Mouse (Mus musculus) liver, adult 2 months (tissue): Measurements from ENCODE around the gene Inafm2.

Source experiments
- CTCF ChIP-seq: fragments of 200-500 bp; IDR thresholded peaks from 2 replicates; pipeline ENCODE4 v1.5.1; 2011; ENCODE audit warnings: low read depth, low read length, control low read depth
- POLR2A ChIP-seq: fragments of 200-500 bp; IDR thresholded peaks from 2 replicates; pipeline ENCODE4 v1.6.1; 2011; ENCODE audit warnings: low read length, control low read depth; ENCODE audit not compliant: insufficient read depth; ENCODE audit errors: extremely low read depth

DNA sequence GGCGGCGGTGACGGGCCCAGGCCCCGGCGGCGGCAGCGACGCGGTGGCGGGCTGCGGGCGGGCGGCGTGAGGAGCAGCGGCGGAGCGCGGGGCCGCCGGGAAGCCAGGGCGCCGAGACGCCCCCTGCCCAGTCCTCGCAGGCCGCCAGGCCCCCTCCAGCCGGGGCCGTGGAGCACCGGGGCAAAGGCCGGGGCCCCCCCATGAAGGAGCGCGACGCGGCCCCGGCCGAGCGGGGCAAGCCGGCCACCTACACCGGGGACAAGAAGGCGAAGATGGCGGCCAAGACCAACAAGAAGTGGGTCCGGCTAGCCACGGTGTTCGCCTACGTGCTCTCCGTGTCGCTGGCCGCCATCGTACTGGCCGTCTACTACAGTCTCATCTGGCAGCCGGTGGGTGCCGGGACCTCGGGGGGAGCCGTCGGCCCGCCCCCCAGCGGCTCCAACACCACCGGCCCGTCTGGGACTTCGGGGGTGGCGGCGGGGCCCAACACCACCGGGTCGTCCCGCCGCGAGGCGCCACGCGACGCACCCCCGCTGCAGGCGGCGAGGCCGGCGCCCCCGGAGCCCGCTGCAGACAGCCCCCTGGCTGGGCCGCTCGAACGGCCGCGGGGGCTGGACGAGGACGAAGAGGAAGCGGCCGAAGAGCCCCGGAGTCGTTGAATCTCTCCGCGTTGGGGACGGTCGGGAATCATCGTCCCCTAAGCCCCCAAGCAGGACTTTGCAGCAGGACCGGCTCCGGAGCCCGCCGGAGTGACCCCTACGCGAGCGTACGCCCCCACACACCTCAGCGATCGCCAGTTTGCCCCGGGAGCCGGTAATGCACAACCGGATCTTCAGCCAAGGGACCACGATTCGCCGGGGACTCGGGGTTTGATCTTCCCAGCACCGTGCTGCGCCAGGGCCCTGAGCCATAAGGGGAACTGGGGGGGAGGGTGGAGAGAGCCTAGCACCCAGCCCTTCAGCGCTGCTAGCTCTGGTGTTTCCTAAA lies 650 bp downstream of the Inafm2 start:
- TF ChIP-seq CTCF (no peak), POLR2A (no peak)
